Mouse (Mus musculus) embryo, embryonic 10.5 days (tissue): ENCODE measurements at regions not wholly inside any gene's neighbourhood (a gene's known extent, or its start where the extent isn't known, plus 50 kb on each side); places are given as distances from the start of the nearest gene placed in this dataset.

ENCODE experiments used
- DNase-seq: peaks from one replicate; pipeline ENCODE4 v3.0.0-alpha.2; 2015; ENCODE audit warnings: low spot score

DNA sequence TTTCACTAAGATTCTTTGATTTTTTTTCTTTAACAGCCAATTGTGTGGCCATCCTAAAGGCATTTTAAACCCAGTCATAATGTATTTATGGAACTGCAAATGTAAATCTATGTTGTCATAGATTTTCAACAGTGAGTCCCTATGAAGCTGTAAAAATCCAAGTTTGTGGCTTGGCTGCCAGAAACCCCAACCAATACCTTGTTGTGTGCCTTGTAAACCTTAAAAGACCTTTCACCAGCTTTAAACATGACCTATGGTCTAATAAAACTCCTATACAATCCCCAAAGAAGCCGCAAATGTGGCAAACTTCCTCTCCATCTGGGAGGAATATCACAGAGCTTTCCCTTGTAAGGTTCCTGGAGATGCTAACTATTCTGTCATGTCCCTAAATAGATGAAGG is 125.4 kb upstream of the Igf1 start:
- no peak for DNase-seq

- DNase-seq = no peak
Observed at GRCm38 (mm10) chr10:87733241-87733640, 124.8 kb upstream of the Igf1 start.

DNA sequence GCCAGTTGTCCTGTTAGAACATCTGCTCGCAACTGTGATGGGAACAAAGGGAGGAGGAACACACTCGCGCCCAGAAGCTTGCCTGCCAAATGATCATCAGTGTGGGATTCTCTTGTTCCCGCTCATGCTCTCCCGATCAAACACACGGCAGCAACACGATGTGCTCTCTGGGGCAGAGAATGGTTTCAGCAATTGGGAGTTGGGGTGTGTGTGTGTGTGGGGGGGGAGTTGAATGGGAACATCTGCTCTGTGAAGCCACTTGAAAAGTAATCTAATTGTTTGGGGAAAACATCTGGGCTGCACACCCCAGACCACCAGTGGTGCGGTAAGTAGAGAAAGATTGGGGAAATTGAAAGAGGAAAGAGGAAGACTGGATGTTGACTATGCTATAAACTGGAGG is 117.7 kb upstream of the Igf1 start:
- DNase-seq = no peak

GRCm38 (mm10) chr10:87742766-87743165 is 115.3 kb upstream of the Igf1 start:
- no peak for DNase-seq

GRCm38 (mm10) chr10:87747846-87748552 is 110.1 kb upstream of the Igf1 start:
- no peak for DNase-seq

GRCm38 (mm10) chr10:87748631-87749193 is 109.4 kb upstream of the Igf1 start:
- DNase-seq = no peak

GRCm38 (mm10) chr10:87750321-87750720 is 107.7 kb upstream of the Igf1 start:
- no peak for DNase-seq

GRCm38 (mm10) chr10:87750972-87751371 is 107.1 kb upstream of the Igf1 start:
- DNase-seq = no peak

GRCm38 (mm10) chr10:87752117-87752516 is 105.9 kb upstream of the Igf1 start:
- no peak for DNase-seq

- DNase-seq = no peak
Observed at GRCm38 (mm10) chr10:87753483-87753882, 104.6 kb upstream of the Igf1 start.

DNA sequence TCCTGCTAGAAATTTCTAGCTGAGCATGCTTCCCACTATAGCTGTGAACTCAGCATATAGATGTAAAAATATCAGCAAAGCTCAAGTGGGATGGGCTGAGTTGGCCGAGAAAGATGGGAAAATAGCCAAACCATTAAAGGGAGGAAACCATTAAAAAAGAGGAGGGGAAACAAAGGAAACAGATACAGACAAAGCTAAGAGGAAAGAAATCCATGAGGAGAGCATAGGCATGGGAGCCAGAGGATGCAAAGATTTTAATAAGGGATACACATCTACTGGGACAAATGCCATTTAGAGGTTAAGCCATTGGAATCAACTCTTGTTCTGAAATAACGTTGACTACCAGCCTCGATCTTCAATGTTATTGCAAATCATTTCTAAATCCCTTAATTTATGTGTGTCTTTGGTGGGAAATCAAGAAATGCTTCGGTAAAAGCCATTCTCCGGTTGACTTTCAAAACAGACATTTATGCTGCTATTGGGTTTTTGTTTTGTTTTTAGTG is 96.5 kb upstream of the Igf1 start:
- no peak for DNase-seq

GRCm38 (mm10) chr10:87787521-87787920 is 70.5 kb upstream of the Igf1 start:
- DNase-seq = peak; percentile 6

- DNase-seq = no peak
Observed at GRCm38 (mm10) chr10:87792346-87792745, 65.7 kb upstream of the Igf1 start.

GRCm38 (mm10) chr10:87803936-87804791 is 53.9 kb upstream of the Igf1 start:
- no peak for DNase-seq

- no peak for DNase-seq
Observed at GRCm38 (mm10) chr10:87804792-87805082, 53.3 kb upstream of the Igf1 start.
